Mouse (Mus musculus): ENCODE measurements around the gene Ube2j1. TPM values are rescaled to one million over a fixed set of nuclear protein-coding genes. Genes with fewer than 3 reads are reported as not detected.
A peak's percentile ranks its signal among the peaks of the same experiment; 100 is the strongest.

Ube2j1 gene
- polyA plus RNA-seq, 1 experiment from 2014 or later, result 64.2 TPM

- 13% methylated on average over 4 of the region's 4 CpGs for WGBS
- Histone ChIP-seq H3K36me3 (ENCODE audit: control insufficient read depth, insufficient read depth, low read length) (no peaks in the 10 kb centered on the region), H3K27ac (ENCODE audit: low read depth, low read length) (peak overlapping the region; percentile 96; the same call in 1 of the 2 replicates), H3K4me3 (ENCODE audit: low read depth, low read length) (peak overlapping the region; percentile 81), H3K9me3 (ENCODE audit: control insufficient read depth, low read length) (no peaks in the 10 kb centered on the region), H3K27me3 (ENCODE audit: control insufficient read depth, insufficient read depth, low read length) (no peaks in the 10 kb centered on the region), H3K4me1 (ENCODE audit: control insufficient read depth, insufficient read depth, low read length) (0 out of 2 replicates have a peak, but pooled peaks cover 5% of the 10 kb centered on the region), H3K9ac (ENCODE audit: low read length) (peak overlapping the region; percentile 96), H3K4me2 (ENCODE audit: low read depth) (peak overlapping the region; percentile 64)
- ATAC-seq (ENCODE audit: insufficient read depth, low FRiP score, low TSS enrichment) (no peak), DNase-seq (ENCODE audit: low spot score) (no peak)
These were observed 829 bp downstream of the Ube2j1 start for GRCm38 (mm10) chr4:33032045-33032444.

DNA sequence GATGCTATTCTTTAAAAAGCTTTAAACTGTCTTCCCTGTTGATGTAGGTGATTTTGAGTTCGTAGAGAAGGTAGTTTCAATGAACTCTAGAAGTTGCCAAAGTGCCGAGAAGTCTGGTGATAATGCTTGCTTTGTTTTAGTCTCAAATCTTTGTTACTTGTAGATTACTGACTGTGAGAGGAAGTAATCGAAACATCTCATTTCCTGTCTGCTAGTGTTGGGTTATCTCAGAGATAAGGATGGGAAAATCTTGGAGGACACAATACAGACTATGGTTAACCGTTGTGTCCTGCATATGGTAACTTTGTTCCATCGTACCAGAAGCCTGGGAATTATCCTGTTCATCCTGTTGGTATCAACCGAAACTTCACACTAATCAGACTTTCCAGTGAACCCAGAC, 2.3 kb downstream of the Ube2j1 start:
- H3K4me1 ChIP-seq (ENCODE audit: control insufficient read depth, insufficient read depth, low read length), result 0 out of 2 replicates have a peak, but pooled peaks cover 5% of the 10 kb centered on the region
- 85% methylated on average over 6 of the region's 6 CpGs for WGBS
- H3K9ac ChIP-seq (ENCODE audit: low read length), result no peak overlapping the region
- ATAC-seq (ENCODE audit: insufficient read depth, low FRiP score, low TSS enrichment), result no peak
- DNase-seq (ENCODE audit: low spot score), result no peak
- no peaks in the 10 kb centered on the region for H3K9me3 ChIP-seq (ENCODE audit: control insufficient read depth, low read length)
- no peak overlapping the region for H3K4me2 ChIP-seq (ENCODE audit: low read depth)
- H3K27ac ChIP-seq (ENCODE audit: low read depth, low read length), result no peak overlapping the region
- H3K36me3 ChIP-seq (ENCODE audit: control insufficient read depth, insufficient read depth, low read length), result no peaks in the 10 kb centered on the region
- no peaks in the 10 kb centered on the region for H3K27me3 ChIP-seq (ENCODE audit: control insufficient read depth, insufficient read depth, low read length)
- H3K4me3 ChIP-seq (ENCODE audit: low read depth, low read length), result no peak overlapping the region

- H3K36me3 ChIP-seq (ENCODE audit: control insufficient read depth, insufficient read depth, low read length), result peaks cover 11% of the 10 kb centered on the region
- no peaks in the 10 kb centered on the region for H3K4me1 ChIP-seq (ENCODE audit: control insufficient read depth, insufficient read depth, low read length)
- no peak overlapping the region for H3K4me3 ChIP-seq (ENCODE audit: low read depth, low read length)
- H3K27me3 ChIP-seq (ENCODE audit: control insufficient read depth, insufficient read depth, low read length), result no peaks in the 10 kb centered on the region
- no peaks in the 10 kb centered on the region for H3K9me3 ChIP-seq (ENCODE audit: control insufficient read depth, low read length)
- H3K9ac ChIP-seq (ENCODE audit: low read length), result no peak overlapping the region
- WGBS, result 83% methylated on average over 4 of the region's 4 CpGs
- ATAC-seq (ENCODE audit: insufficient read depth, low FRiP score, low TSS enrichment) (no peak), DNase-seq (ENCODE audit: low spot score) (no peak)
- H3K27ac ChIP-seq (ENCODE audit: low read depth, low read length), result no peak overlapping the region
- no peak overlapping the region for H3K4me2 ChIP-seq (ENCODE audit: low read depth)
These were observed 8.6 kb downstream of the Ube2j1 start for GRCm38 (mm10) chr4:33039826-33040225.

DNA sequence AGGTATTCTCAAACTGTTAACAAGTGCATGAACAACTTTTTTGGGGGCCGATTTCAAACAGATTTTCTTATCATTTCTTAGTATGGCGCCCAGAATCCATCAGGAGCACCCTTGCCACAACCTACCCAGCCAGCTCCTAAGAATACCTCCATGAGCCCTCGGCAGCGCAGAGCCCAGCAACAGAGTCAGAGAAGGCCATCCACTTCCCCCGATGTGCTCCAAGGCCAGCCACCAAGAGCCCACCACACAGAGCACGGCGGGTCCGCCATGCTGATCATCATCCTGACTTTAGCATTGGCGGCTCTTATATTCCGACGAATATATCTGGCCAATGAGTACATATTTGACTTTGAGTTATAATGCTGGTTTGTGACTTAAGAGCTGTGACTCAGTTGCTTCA, 18.4 kb downstream of the Ube2j1 start:
- Histone ChIP-seq H3K4me2 (ENCODE audit: low read depth) (no peak overlapping the region), H3K9ac (ENCODE audit: low read length) (no peak overlapping the region), H3K4me1 (ENCODE audit: control insufficient read depth, insufficient read depth, low read length) (no peaks in the 10 kb centered on the region), H3K9me3 (ENCODE audit: control insufficient read depth, low read length) (no peaks in the 10 kb centered on the region), H3K27me3 (ENCODE audit: control insufficient read depth, insufficient read depth, low read length) (no peaks in the 10 kb centered on the region), H3K4me3 (ENCODE audit: low read depth, low read length) (no peak overlapping the region), H3K36me3 (ENCODE audit: control insufficient read depth, insufficient read depth, low read length) (peaks cover 13% of the 10 kb centered on the region), H3K27ac (ENCODE audit: low read depth, low read length) (no peak overlapping the region)
- no peak for ATAC-seq (ENCODE audit: insufficient read depth, low FRiP score, low TSS enrichment)
- DNase-seq (ENCODE audit: low spot score), result no peak
- WGBS, result 96% methylated on average over 11 of the region's 11 CpGs

DNA sequence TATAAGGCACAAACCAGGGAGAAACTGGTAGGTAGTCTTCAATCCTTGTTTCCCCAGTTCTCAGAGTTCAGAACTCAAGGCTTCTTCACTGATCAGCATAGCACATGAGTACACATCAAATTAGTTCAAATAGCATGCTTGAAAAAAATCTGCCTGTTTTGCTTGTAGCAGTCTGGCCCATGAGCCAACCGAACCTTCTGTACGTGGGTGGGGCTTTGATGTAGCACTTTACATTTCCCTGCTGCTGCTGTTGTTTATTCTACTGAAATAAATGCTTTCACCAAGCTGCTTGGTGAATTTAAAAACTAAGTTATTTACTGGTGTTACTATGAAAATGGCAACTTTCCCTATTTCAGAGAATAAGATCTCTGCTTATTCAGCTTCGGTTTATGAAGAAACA, 20.8 kb downstream of the Ube2j1 start:
- DNase-seq (ENCODE audit: low spot score) (no peak), ATAC-seq (ENCODE audit: insufficient read depth, low FRiP score, low TSS enrichment) (no peak)
- no peak overlapping the region for H3K4me3 ChIP-seq (ENCODE audit: low read depth, low read length)
- H3K9ac ChIP-seq (ENCODE audit: low read length), result no peak overlapping the region
- peaks cover 3% of the 10 kb centered on the region; the same call in 1 of the 2 replicates for H3K36me3 ChIP-seq (ENCODE audit: control insufficient read depth, insufficient read depth, low read length)
- H3K4me2 ChIP-seq (ENCODE audit: low read depth), result no peak overlapping the region
- WGBS, result 96% methylated on average over 3 of the region's 3 CpGs
- H3K27ac ChIP-seq (ENCODE audit: low read depth, low read length), result no peak overlapping the region
- no peaks in the 10 kb centered on the region for H3K9me3 ChIP-seq (ENCODE audit: control insufficient read depth, low read length)
- H3K27me3 ChIP-seq (ENCODE audit: control insufficient read depth, insufficient read depth, low read length), result no peaks in the 10 kb centered on the region
- no peaks in the 10 kb centered on the region for H3K4me1 ChIP-seq (ENCODE audit: control insufficient read depth, insufficient read depth, low read length)

DNA sequence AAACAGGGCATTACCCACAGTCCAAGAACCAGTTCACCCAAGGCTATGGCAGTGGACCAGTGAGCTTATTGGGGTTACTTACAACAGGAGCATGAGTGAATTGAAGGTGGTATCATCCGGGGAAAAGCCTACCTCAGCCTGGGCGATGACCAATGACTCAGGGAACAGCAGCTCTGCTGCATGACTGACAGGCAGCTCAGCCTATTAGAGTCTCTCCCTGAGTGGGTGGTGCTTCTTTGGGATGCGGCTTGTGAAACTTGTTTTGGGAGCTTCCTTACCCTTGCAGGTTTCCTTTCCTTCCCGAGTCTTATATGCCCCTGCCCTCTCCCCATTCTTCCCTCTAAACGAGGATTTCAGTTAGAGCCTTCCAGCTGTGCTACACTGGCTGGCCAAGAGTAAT, 21.4 kb downstream of the Ube2j1 start:
- no peaks in the 10 kb centered on the region for H3K27me3 ChIP-seq (ENCODE audit: control insufficient read depth, insufficient read depth, low read length)
- no peaks in the 10 kb centered on the region for H3K4me1 ChIP-seq (ENCODE audit: control insufficient read depth, insufficient read depth, low read length)
- WGBS, result 88% methylated on average over 5 of the region's 5 CpGs
- H3K4me3 ChIP-seq (ENCODE audit: low read depth, low read length), result no peak overlapping the region
- peaks cover 3% of the 10 kb centered on the region; the same call in 1 of the 2 replicates for H3K36me3 ChIP-seq (ENCODE audit: control insufficient read depth, insufficient read depth, low read length)
- H3K27ac ChIP-seq (ENCODE audit: low read depth, low read length), result no peak overlapping the region
- DNase-seq (ENCODE audit: low spot score) (no peak), ATAC-seq (ENCODE audit: insufficient read depth, low FRiP score, low TSS enrichment) (no peak)
- no peaks in the 10 kb centered on the region for H3K9me3 ChIP-seq (ENCODE audit: control insufficient read depth, low read length)
- no peak overlapping the region for H3K4me2 ChIP-seq (ENCODE audit: low read depth)
- H3K9ac ChIP-seq (ENCODE audit: low read length), result no peak overlapping the region

GRCm38 (mm10) chr4:33054426-33054825, 23.2 kb downstream of the Ube2j1 start:
- Histone ChIP-seq H3K27ac (ENCODE audit: low read depth, low read length) (no peak overlapping the region), H3K4me2 (ENCODE audit: low read depth) (no peak overlapping the region), H3K4me3 (ENCODE audit: low read depth, low read length) (no peak overlapping the region), H3K27me3 (ENCODE audit: control insufficient read depth, insufficient read depth, low read length) (no peaks in the 10 kb centered on the region), H3K9me3 (ENCODE audit: control insufficient read depth, low read length) (no peaks in the 10 kb centered on the region), H3K9ac (ENCODE audit: low read length) (no peak overlapping the region), H3K4me1 (ENCODE audit: control insufficient read depth, insufficient read depth, low read length) (no peaks in the 10 kb centered on the region), H3K36me3 (ENCODE audit: control insufficient read depth, insufficient read depth, low read length) (no peaks in the 10 kb centered on the region)
- ATAC-seq (ENCODE audit: insufficient read depth, low FRiP score, low TSS enrichment) (no peak), DNase-seq (ENCODE audit: low spot score) (no peak)

GRCm38 (mm10) chr4:33056317-33056716, 25.1 kb downstream of the Ube2j1 start:
- Histone ChIP-seq H3K4me2 (ENCODE audit: low read depth) (no peak overlapping the region), H3K4me3 (ENCODE audit: low read depth, low read length) (no peak overlapping the region), H3K4me1 (ENCODE audit: control insufficient read depth, insufficient read depth, low read length) (no peaks in the 10 kb centered on the region), H3K27me3 (ENCODE audit: control insufficient read depth, insufficient read depth, low read length) (no peaks in the 10 kb centered on the region), H3K36me3 (ENCODE audit: control insufficient read depth, insufficient read depth, low read length) (no peaks in the 10 kb centered on the region), H3K9me3 (ENCODE audit: control insufficient read depth, low read length) (no peaks in the 10 kb centered on the region), H3K9ac (ENCODE audit: low read length) (no peak overlapping the region), H3K27ac (ENCODE audit: low read depth, low read length) (no peak overlapping the region)
- WGBS, result 88% methylated on average over 1 of the region's 1 CpGs
- no peak for DNase-seq (ENCODE audit: low spot score)
- ATAC-seq (ENCODE audit: insufficient read depth, low FRiP score, low TSS enrichment), result no peak

DNA sequence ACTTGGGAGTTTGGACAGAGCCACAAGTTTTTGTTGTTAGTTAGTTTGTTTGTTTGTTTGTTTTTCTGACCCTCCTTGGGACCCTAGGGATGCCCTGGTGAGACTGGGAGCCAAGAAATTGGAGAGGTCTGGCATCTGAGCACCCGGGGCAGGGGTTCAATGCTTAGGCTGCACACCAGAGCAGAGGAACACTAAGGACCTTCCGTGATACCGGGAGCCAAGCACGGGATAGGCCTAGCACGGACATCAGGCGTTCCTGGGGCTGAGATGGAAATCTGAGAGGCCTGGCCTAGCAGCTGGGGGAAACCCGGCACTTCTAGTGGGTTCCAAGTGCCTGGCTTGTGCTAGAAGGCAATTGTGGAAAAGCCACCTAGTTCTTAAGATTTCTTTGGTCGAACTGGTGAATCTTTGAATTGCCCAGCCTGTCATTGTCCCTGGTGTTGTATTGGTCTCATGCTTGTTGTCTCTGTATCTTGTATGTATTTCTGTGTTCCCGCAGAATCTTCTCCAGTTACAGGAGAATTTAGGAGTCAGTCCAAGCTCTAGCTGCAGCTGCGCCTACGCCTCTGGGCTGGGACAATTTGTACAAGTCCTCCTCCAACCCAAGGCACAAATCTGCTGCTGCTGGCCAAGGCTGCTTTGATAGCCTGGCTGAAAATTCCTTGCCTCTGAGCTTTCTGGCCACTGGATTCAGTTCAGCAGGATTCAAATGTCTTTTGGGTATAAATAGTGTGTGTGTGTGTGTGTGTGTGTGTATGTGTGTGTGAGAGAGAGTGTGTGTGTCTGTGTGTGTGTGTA, 26.9 kb downstream of the Ube2j1 start:
- no peaks in the 10 kb centered on the region for H3K9me3 ChIP-seq (ENCODE audit: control insufficient read depth, low read length)
- no peak overlapping the region for H3K27ac ChIP-seq (ENCODE audit: low read depth, low read length)
- no peaks in the 10 kb centered on the region for H3K27me3 ChIP-seq (ENCODE audit: control insufficient read depth, insufficient read depth, low read length)
- H3K4me2 ChIP-seq (ENCODE audit: low read depth), result no peak overlapping the region
- no peaks in the 10 kb centered on the region for H3K36me3 ChIP-seq (ENCODE audit: control insufficient read depth, insufficient read depth, low read length)
- no peak for ATAC-seq (ENCODE audit: insufficient read depth, low FRiP score, low TSS enrichment)
- no peak overlapping the region for H3K9ac ChIP-seq (ENCODE audit: low read length)
- no peak overlapping the region for H3K4me3 ChIP-seq (ENCODE audit: low read depth, low read length)
- WGBS, result 76% methylated on average over 11 of the region's 11 CpGs
- no peak for DNase-seq (ENCODE audit: low spot score)
- no peaks in the 10 kb centered on the region for H3K4me1 ChIP-seq (ENCODE audit: control insufficient read depth, insufficient read depth, low read length)

Data from neural tube, embryonic 11.5 days (tissue).